Mouse (Mus musculus): ENCODE measurements around the gene Tom1l2. TPM values are rescaled to one million over a fixed set of nuclear protein-coding genes. Genes with fewer than 3 reads are reported as not detected.
A peak's percentile ranks its signal among the peaks of the same experiment; 100 is the strongest.

The Tom1l2 gene
- polyA plus RNA-seq, 1 experiment from 2014 or later: 3.6 TPM

DNA sequence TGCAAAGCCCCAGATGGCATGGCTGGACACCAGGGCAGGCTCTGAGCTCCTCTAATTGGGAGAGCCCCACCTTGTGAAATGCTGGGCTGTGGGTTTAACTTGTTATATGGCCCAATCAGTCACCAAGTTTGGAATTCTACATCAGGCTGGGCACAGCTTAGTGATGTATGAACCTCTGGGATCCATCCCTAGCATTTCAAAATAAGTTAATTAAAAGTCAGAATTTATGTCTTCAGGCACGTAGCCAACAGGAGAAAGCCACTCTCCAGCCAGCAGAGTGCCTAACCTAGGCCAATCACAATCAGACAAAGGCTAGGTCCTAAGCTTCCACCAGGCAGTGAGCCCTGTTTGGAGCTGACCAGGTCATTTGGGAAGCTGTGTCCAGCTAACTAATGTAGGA, 136.0 kb downstream of the Tom1l2 start:
- no peak for TF ChIP-seq EP300 (IDR thresholded peaks at IDR 0.05; ENCODE audit: low read depth)
- TF ChIP-seq CTCF (IDR thresholded peaks at IDR 0.05; ENCODE audit: low read depth): no peak
- Histone ChIP-seq H3K4me3 (ENCODE audit: low read depth, low read length) (no peak overlapping the region), H3K27me3 (ENCODE audit: insufficient read depth, low read length) (no peaks in the 10 kb centered on the region), H3K4me1 (ENCODE audit: insufficient read depth) (peaks cover 41% of the 10 kb centered on the region), H3K27ac (ENCODE audit: low read depth) (no peak overlapping the region), H3K9ac (replicated peaks) (no peak overlapping the region), H3K36me3 (replicated peaks; ENCODE audit: insufficient read depth, low read length) (peaks cover 8% of the 10 kb centered on the region), H3K9me3 (ENCODE audit: low read length) (no peaks in the 10 kb centered on the region), H3K4me2 (ENCODE audit: low read depth, low read length) (no peak overlapping the region)
- WGBS (ENCODE audit: insufficient replicate concordance): 88% methylated on average over 1 of the region's 1 CpGs
- ATAC-seq (no peak), DNase-seq (no peak)

DNA sequence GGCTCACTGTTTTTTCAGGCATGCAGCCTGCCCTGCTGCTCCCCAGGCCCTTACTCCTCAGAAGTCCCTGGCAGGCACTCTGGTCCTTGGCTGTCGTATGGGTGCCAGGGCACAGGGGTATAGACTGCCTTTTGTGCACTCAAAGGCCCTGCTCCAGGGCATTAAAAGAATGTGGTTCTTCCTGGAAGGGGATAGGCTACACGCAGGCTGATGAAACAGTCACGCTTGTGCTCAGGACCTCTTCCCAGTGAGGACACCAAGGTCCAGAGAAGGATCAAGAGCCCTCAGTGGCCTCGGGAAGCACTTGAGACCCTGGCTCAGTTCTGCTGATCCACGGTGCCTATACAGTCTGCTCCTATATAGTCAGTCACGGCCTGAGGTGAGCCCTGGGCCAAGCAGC, 139.4 kb downstream of the Tom1l2 start:
- no peak overlapping the region for H3K4me2 ChIP-seq (ENCODE audit: low read depth, low read length)
- no peak for TF ChIP-seq CTCF (IDR thresholded peaks at IDR 0.05; ENCODE audit: low read depth)
- TF ChIP-seq EP300 (IDR thresholded peaks at IDR 0.05; ENCODE audit: low read depth): no peak
- H3K9ac ChIP-seq (replicated peaks): no peak overlapping the region; the same call in 1 of the 2 replicates
- no peak overlapping the region for H3K4me3 ChIP-seq (ENCODE audit: low read depth, low read length)
- peaks cover 52% of the 10 kb centered on the region for H3K4me1 ChIP-seq (ENCODE audit: insufficient read depth)
- DNase-seq (no peak), ATAC-seq (no peak)
- H3K27me3 ChIP-seq (ENCODE audit: insufficient read depth, low read length): no peaks in the 10 kb centered on the region
- H3K9me3 ChIP-seq (ENCODE audit: low read length): no peaks in the 10 kb centered on the region
- 74% methylated on average over 6 of the region's 6 CpGs for WGBS (ENCODE audit: insufficient replicate concordance)
- H3K36me3 ChIP-seq (replicated peaks; ENCODE audit: insufficient read depth, low read length): peaks cover 3% of the 10 kb centered on the region; the same call in 1 of the 2 replicates
- H3K27ac ChIP-seq (ENCODE audit: low read depth): no peak overlapping the region

- TF ChIP-seq EP300 (IDR thresholded peaks at IDR 0.05; ENCODE audit: low read depth) (no peak), CTCF (IDR thresholded peaks at IDR 0.05; ENCODE audit: low read depth) (no peak)
- no peak for ATAC-seq
- 59% methylated on average over 12 of the region's 12 CpGs for WGBS (ENCODE audit: insufficient replicate concordance)
- Histone ChIP-seq H3K4me3 (ENCODE audit: low read depth, low read length) (no peak overlapping the region), H3K9me3 (ENCODE audit: low read length) (no peaks in the 10 kb centered on the region), H3K4me1 (ENCODE audit: insufficient read depth) (peaks cover 56% of the 10 kb centered on the region), H3K27me3 (ENCODE audit: insufficient read depth, low read length) (no peaks in the 10 kb centered on the region), H3K36me3 (replicated peaks; ENCODE audit: insufficient read depth, low read length) (peaks cover 4% of the 10 kb centered on the region), H3K27ac (ENCODE audit: low read depth) (peak overlapping the region; percentile 93; the same call in 1 of the 2 replicates), H3K4me2 (ENCODE audit: low read depth, low read length) (no peak overlapping the region), H3K9ac (replicated peaks) (peak overlapping the region; percentile 8; the same call in 1 of the 2 replicates)
- no peak for DNase-seq
Observed at GRCm38 (mm10) chr11:60211761-60212160, 140.9 kb downstream of the Tom1l2 start.

- H3K4me3 ChIP-seq (ENCODE audit: low read depth, low read length): no peak overlapping the region
- no peak for TF ChIP-seq CTCF (IDR thresholded peaks at IDR 0.05; ENCODE audit: low read depth)
- TF ChIP-seq EP300 (IDR thresholded peaks at IDR 0.05; ENCODE audit: low read depth): no peak
- H3K9me3 ChIP-seq (ENCODE audit: low read length): no peaks in the 10 kb centered on the region
- H3K36me3 ChIP-seq (replicated peaks; ENCODE audit: insufficient read depth, low read length): peaks cover 10% of the 10 kb centered on the region
- DNase-seq (no peak), ATAC-seq (no peak)
- peaks cover 61% of the 10 kb centered on the region for H3K4me1 ChIP-seq (ENCODE audit: insufficient read depth)
- peak overlapping the region; percentile 90 for H3K4me2 ChIP-seq (ENCODE audit: low read depth, low read length)
- H3K27me3 ChIP-seq (ENCODE audit: insufficient read depth, low read length): no peaks in the 10 kb centered on the region
- H3K9ac ChIP-seq (replicated peaks): 0 out of 2 replicates have a peak overlapping the region, but pooled peaks have one; percentile 26
- WGBS (ENCODE audit: insufficient replicate concordance): 64% methylated on average over 3 of the region's 3 CpGs
- H3K27ac ChIP-seq (ENCODE audit: low read depth): peak overlapping the region; percentile 93
Observed at GRCm38 (mm10) chr11:60211152-60211551, 141.6 kb downstream of the Tom1l2 start.

DNA sequence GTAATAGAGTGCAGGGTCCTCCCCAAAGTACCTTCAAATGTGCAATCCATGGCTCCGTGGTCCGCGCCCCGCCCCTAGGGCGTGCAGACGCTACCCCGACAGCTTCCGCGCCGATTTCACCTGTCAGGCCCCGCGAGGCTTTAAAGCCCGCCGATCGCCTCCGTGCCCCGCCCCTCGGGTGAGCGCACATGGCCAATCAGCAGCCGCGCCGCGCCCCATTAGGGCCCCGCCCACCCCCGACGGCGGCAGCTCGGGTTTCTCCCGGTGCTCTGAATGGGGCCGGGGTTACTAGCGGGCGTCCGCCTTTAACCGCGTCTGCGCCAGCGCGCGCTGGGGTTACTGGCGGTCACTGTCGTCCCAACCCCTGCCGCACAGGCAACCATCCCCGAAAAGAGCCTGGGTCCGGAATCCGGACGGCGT, 142.4 kb downstream of the Tom1l2 start:
- TF ChIP-seq CTCF (IDR thresholded peaks at IDR 0.05; ENCODE audit: low read depth): no peak
- no peak; the same call in 1 of the 2 replicates for TF ChIP-seq EP300 (IDR thresholded peaks at IDR 0.05; ENCODE audit: low read depth)
- peak; percentile 95 for ATAC-seq

GRCm38 (mm10) chr11:60209933-60210249, 142.8 kb downstream of the Tom1l2 start:
- H3K27me3 ChIP-seq (ENCODE audit: insufficient read depth, low read length): no peaks in the 10 kb centered on the region
- no peak for TF ChIP-seq EP300 (IDR thresholded peaks at IDR 0.05; ENCODE audit: low read depth)
- TF ChIP-seq CTCF (IDR thresholded peaks at IDR 0.05; ENCODE audit: low read depth): no peak
- no peak for DNase-seq
- 0% methylated on average over 2 of the region's 2 CpGs for WGBS (ENCODE audit: insufficient replicate concordance)
- ATAC-seq: no peak
- H3K9ac ChIP-seq (replicated peaks): peak overlapping the region; percentile 69
- peak overlapping the region; percentile 90 for H3K4me2 ChIP-seq (ENCODE audit: low read depth, low read length)
- no peaks in the 10 kb centered on the region for H3K9me3 ChIP-seq (ENCODE audit: low read length)
- H3K27ac ChIP-seq (ENCODE audit: low read depth): peak overlapping the region; percentile 93
- peaks cover 22% of the 10 kb centered on the region for H3K36me3 ChIP-seq (replicated peaks; ENCODE audit: insufficient read depth, low read length)
- H3K4me3 ChIP-seq (ENCODE audit: low read depth, low read length): peak overlapping the region; percentile 56
- peaks cover 70% of the 10 kb centered on the region for H3K4me1 ChIP-seq (ENCODE audit: insufficient read depth)

More for the DNA sequence above, 142.4 kb downstream of the Tom1l2 start:
- H3K9ac ChIP-seq (replicated peaks): peak overlapping the region; percentile 69
- H3K4me1 ChIP-seq (ENCODE audit: insufficient read depth): peaks cover 68% of the 10 kb centered on the region
- H3K9me3 ChIP-seq (ENCODE audit: low read length): no peaks in the 10 kb centered on the region
- peak overlapping the region; percentile 90 for H3K4me2 ChIP-seq (ENCODE audit: low read depth, low read length)
- under 1% methylated on average over 45 of the region's 47 CpGs for whole genome bisulfite sequencing (ENCODE audit: insufficient replicate concordance)
- no peaks in the 10 kb centered on the region for H3K27me3 ChIP-seq (ENCODE audit: insufficient read depth, low read length)
- peak overlapping the region; percentile 93 for H3K27ac ChIP-seq (ENCODE audit: low read depth)
- peaks cover 18% of the 10 kb centered on the region for H3K36me3 ChIP-seq (replicated peaks; ENCODE audit: insufficient read depth, low read length)
- peak; percentile 99 for DNase-seq
- peak overlapping the region; percentile 56 for H3K4me3 ChIP-seq (ENCODE audit: low read depth, low read length)
